Mouse (Mus musculus) intestine, embryonic 15.5 days (tissue): ENCODE measurements around the gene Nup153. TPM values are rescaled to one million over a fixed set of nuclear protein-coding genes. Genes with fewer than 3 reads are reported as not detected.

Experiments used
- ATAC-seq: fragments of 200-750 bp; cut with Nextera tagmentation; 2 replicates; pipeline ENCODE4 v1.8.0; 2017; ENCODE audit warnings: moderate TSS enrichment, moderate library complexity
- H3K27ac ChIP-seq: fragments of 300-500 bp; sonication (generic); 2 replicates; pipeline ENCODE4 v1.5.1; 2015; ENCODE audit warnings: mild to moderate bottlenecking, inconsistent platforms
- H3K27me3 ChIP-seq: fragments of 300-500 bp; sonication (generic); replicated peaks from 2 replicates; pipeline ENCODE4 v1.6.1; 2015; ENCODE audit warnings: inconsistent platforms
- H3K36me3 ChIP-seq: fragments of 300-500 bp; sonication (generic); 2 replicates; pipeline ENCODE4 v1.6.1; 2015; ENCODE audit warnings: inconsistent platforms
- H3K4me1 ChIP-seq: fragments of 300-500 bp; sonication (generic); replicated peaks from 2 replicates; pipeline ENCODE4 v1.6.1; 2015; ENCODE audit warnings: inconsistent platforms
- H3K4me2 ChIP-seq: fragments of 300-500 bp; sonication (generic); replicated peaks from 2 replicates; pipeline ENCODE4 v1.6.1; 2015; ENCODE audit warnings: mild to moderate bottlenecking, inconsistent platforms
- H3K4me3 ChIP-seq: fragments of 300-500 bp; sonication (generic); replicated peaks from 2 replicates; pipeline ENCODE4 v1.5.1; 2015; ENCODE audit warnings: inconsistent platforms
- H3K9ac ChIP-seq: fragments of 300-500 bp; sonication (generic); 2 replicates; pipeline ENCODE4 v1.6.1; 2015; ENCODE audit warnings: inconsistent platforms
- H3K9me3 ChIP-seq: fragments of 300-500 bp; sonication (generic); 2 replicates; pipeline ENCODE4 v1.6.1; 2016; ENCODE audit warnings: inconsistent platforms
- WGBS: fragments of 180-500 bp; shearing (Covaris S2); methylation state at CpG from one replicate; pipeline ENCODE4 v1.1.7; 2015; 5-methylcytosine and 5-hydroxymethylcytosine counted together
- polyA plus RNA-seq: library from polyadenylated mRNA; unstranded; fragments of >200 nt; fragmentation: Nextera tagmentation; extraction: Ambion mirVana; gene quantifications from 2 replicates; pipeline ENCODE4 v1.2.1, GENCODE M21; 2015

Gene Nup153
- polyA plus RNA-seq, 1 experiment from 2014 or later, result 21.4 TPM

- WGBS, result 70% methylated on average over 13 of the region's 13 CpGs
- Histone ChIP-seq H3K4me2 (no peak overlapping the region), H3K4me1 (no peaks in the 10 kb centered on the region), H3K27me3 (no peaks in the 10 kb centered on the region), H3K9ac (no peak overlapping the region), H3K4me3 (no peak overlapping the region), H3K9me3 (no peaks in the 10 kb centered on the region), H3K36me3 (0 out of 2 replicates have a peak, but pooled peaks cover 6% of the 10 kb centered on the region), H3K27ac (no peak overlapping the region)
- no peak for ATAC-seq
These were observed 25.0 kb upstream of the Nup153 start for GRCm38 (mm10) chr13:46752566-46753229.

DNA sequence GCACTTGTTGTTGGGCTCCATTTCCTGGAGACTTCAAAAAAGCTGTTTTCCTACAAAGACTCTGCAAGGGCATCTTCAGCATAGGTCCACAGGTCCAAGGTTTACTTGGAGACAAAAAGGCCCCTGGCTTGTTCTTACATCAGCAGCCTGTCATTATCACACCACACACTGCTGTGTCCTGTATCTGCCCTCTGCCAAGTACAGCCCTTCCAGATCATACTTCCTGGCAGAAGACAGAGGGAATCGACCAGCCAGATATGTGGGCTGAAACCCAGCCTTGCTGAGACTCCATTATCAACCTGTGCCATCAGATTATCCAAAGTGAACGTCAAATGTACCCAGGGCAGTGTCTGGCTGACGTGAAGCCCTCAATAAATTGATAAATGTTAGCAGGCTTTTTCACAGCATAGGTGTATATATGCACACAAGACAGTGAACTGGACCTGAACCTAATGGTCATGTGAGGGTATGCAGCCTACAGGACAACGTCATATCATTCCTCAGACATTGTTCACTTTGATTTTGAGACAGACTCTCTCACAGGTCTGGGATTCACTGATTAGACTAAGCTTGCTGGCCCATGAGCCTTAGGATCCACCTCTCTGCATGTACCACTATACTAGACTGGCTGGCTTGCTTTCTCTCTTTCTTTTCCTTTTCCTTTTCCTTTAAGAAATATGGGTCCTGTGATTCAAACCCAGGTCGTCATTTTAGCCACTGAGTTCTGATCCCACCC, 20.6 kb upstream of the Nup153 start:
- Histone ChIP-seq H3K36me3 (0 out of 2 replicates have a peak, but pooled peaks cover 6% of the 10 kb centered on the region), H3K27me3 (no peaks in the 10 kb centered on the region), H3K4me2 (no peak overlapping the region), H3K9ac (no peak overlapping the region), H3K4me3 (no peak overlapping the region), H3K9me3 (no peaks in the 10 kb centered on the region), H3K27ac (no peak overlapping the region), H3K4me1 (no peaks in the 10 kb centered on the region)
- no peak for ATAC-seq
- 77% methylated on average over 5 of the region's 5 CpGs for WGBS

DNA sequence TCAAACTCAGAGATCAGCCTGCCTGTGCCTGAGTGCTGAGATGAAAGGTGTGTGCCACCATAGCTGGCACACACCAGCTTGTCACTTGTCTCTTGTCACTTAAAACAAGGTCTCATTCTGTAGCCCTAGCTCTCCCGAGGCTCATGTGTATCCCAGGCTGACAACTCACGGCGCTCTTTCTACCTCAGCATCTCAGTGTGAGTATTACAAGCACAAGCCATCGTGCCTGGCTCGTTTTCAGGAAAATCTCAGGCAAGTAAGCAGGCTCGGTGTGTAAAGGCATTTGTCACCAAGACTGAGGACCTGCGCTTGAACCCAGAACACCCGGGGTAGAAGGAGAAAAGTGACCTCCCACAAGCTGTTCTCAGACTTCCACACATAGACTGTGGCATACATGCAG, 16.1 kb upstream of the Nup153 start:
- ATAC-seq, result no peak
- no peaks in the 10 kb centered on the region for H3K27me3 ChIP-seq
- 82% methylated on average over 8 of the region's 8 CpGs for WGBS

DNA sequence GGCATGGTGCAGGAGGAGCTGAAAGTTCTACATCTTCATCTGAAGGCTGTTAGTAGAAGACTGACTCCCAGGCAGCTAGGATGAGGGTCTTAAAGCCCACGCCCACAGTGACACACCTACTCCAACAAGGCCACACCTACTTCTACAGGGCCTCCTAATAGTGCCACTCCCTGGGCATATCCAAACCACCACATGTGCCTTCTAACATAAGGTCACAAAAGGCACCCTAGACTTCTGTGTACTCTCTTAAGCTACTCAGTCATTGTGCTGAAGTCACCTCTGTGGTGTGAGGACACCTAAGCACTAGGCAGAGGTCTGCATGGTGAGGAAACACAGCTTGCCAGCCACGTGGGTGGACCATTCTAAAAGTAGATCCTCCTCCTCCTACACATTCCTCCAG, 14.6 kb upstream of the Nup153 start:
- Histone ChIP-seq H3K9me3 (no peaks in the 10 kb centered on the region), H3K4me1 (no peaks in the 10 kb centered on the region), H3K27ac (no peak overlapping the region), H3K36me3 (no peaks in the 10 kb centered on the region), H3K4me2 (no peak overlapping the region), H3K9ac (no peak overlapping the region), H3K27me3 (no peaks in the 10 kb centered on the region), H3K4me3 (no peak overlapping the region)
- WGBS, result 55% methylated on average over 2 of the region's 2 CpGs
- no peak for ATAC-seq

More for the DNA sequence above, 16.1 kb upstream of the Nup153 start:
- H3K36me3 ChIP-seq, result no peaks in the 10 kb centered on the region
- H3K9ac ChIP-seq, result no peak overlapping the region
- H3K27ac ChIP-seq, result no peak overlapping the region
- H3K9me3 ChIP-seq, result no peaks in the 10 kb centered on the region
- H3K4me3 ChIP-seq, result no peak overlapping the region
- H3K4me1 ChIP-seq, result no peaks in the 10 kb centered on the region
- H3K4me2 ChIP-seq, result no peak overlapping the region

DNA sequence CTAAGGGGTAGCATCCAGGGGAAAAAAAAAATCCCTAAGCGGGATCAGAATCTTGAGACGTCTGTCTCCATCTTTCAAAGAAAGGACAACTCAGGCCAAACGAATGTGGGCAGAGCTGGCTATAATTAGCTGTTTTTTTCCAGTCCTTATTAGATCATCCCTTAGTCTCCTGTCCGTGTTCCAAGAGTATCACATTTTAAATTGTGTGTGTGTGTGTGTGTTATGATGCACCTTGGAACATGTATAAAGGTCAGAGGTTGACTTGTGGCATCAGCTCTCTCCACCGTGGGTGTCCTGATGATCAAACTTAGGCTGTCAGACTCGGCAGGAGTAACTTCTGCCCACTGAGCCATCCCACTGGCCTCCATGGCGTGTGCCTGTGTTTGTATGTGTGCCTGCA, 11.7 kb upstream of the Nup153 start:
- H3K27ac ChIP-seq, result no peak overlapping the region
- H3K4me2 ChIP-seq, result no peak overlapping the region
- no peak for ATAC-seq
- H3K9ac ChIP-seq, result no peak overlapping the region
- no peak overlapping the region for H3K4me3 ChIP-seq
- H3K27me3 ChIP-seq, result no peaks in the 10 kb centered on the region
- H3K36me3 ChIP-seq, result no peaks in the 10 kb centered on the region
- WGBS, result 77% methylated on average over 7 of the region's 7 CpGs
- no peaks in the 10 kb centered on the region for H3K9me3 ChIP-seq
- H3K4me1 ChIP-seq, result peaks cover 7% of the 10 kb centered on the region; the same call in 1 of the 2 replicates

DNA sequence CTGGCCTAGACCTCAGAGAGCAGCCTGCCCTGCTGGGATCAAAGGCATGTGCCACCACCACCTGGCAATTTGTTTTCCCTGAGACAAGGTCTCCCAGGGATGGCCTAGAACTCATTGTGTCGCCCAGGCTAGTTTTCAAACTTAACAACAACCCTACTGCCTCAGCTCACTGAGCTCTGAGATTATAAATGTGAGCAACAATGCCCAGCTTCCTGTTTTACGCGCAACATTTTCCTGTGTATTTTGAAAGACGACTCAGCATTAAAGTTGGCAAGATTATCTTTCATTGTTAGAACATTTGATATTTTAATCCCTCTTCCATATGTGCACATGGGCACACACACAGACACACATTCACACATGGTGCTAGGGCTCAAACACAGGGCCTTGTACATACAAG, 9.7 kb upstream of the Nup153 start:
- WGBS, result 83% methylated on average over 4 of the region's 4 CpGs
- H3K9ac ChIP-seq, result no peak overlapping the region
- H3K27ac ChIP-seq, result no peak overlapping the region
- H3K4me3 ChIP-seq, result no peak overlapping the region
- no peaks in the 10 kb centered on the region for H3K27me3 ChIP-seq
- H3K4me1 ChIP-seq, result peaks cover 7% of the 10 kb centered on the region; the same call in 1 of the 2 replicates
- H3K4me2 ChIP-seq, result no peak overlapping the region
- no peaks in the 10 kb centered on the region for H3K36me3 ChIP-seq
- no peak for ATAC-seq
- H3K9me3 ChIP-seq, result no peaks in the 10 kb centered on the region

DNA sequence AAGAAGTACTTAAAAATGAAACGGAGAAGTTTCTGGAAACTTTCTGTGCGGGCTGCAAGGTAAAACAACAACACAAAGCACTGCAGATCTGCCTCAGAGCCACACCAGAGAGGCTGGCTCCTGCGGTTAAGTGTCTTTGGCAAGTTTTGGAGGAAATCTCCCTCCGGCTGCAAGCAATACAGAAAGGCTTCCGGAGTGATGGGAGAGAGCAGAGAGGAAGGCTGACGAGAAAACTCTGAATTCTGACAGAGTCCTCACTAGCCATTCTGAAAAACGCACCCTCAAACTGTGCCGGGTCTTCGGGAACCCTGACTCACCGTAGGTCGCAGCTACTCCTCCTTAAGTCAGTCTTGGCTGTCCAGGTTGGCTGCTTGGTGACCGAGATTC, 8.7 kb upstream of the Nup153 start:
- under 1% methylated on average over 12 of the region's 12 CpGs for WGBS
- peak; percentile 50 for ATAC-seq
- Histone ChIP-seq H3K9me3 (no peaks in the 10 kb centered on the region), H3K4me3 (peak overlapping the region; percentile 49), H3K4me2 (peak overlapping the region; percentile 91), H3K4me1 (peaks cover 7% of the 10 kb centered on the region; the same call in 1 of the 2 replicates), H3K27me3 (no peaks in the 10 kb centered on the region), H3K9ac (peak overlapping the region; percentile 29), H3K27ac (0 out of 2 replicates have a peak overlapping the region, but pooled peaks have one; percentile 48), H3K36me3 (no peaks in the 10 kb centered on the region)

DNA sequence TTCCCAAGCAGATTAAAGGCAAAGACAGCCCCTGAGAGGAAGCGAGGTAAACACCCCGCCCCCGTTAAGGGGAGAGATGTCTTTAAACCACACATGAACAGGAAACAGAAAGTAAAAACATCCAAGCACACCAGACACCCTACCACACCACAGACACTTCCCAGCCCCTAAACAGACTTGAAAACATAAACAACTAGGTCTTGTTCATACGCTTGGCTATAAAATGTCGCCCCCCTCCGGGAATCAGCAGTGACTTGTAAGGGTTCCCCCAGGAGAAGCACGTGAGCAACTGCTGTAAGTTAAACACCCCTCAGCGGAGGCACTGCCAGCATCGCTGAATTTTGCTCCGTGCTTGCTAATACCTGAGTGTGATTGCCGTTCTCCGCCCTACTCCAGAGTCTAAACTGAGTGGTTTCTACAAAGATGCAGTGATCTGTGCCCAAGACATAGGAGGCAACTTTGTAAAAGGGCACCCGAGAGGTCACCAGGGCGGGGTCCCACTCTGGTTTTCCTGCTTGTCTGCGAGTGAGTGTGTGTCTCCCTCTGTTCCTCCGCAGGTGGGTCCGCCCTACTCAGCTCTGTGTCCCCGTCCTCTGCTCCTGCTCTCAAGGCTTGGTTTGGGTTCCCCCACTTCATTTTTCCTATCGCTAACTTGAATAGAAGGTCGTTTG, 8.2 kb upstream of the Nup153 start:
- Histone ChIP-seq H3K4me2 (peak overlapping the region; percentile 91), H3K4me1 (peaks cover 7% of the 10 kb centered on the region; the same call in 1 of the 2 replicates), H3K4me3 (peak overlapping the region; percentile 49), H3K36me3 (no peaks in the 10 kb centered on the region), H3K9ac (peak overlapping the region; percentile 29), H3K9me3 (no peaks in the 10 kb centered on the region), H3K27me3 (no peaks in the 10 kb centered on the region), H3K27ac (peak overlapping the region; percentile 48; the same call in 1 of the 2 replicates)
- WGBS, result under 1% methylated on average over 20 of the region's 20 CpGs
- ATAC-seq, result peak; percentile 79

DNA sequence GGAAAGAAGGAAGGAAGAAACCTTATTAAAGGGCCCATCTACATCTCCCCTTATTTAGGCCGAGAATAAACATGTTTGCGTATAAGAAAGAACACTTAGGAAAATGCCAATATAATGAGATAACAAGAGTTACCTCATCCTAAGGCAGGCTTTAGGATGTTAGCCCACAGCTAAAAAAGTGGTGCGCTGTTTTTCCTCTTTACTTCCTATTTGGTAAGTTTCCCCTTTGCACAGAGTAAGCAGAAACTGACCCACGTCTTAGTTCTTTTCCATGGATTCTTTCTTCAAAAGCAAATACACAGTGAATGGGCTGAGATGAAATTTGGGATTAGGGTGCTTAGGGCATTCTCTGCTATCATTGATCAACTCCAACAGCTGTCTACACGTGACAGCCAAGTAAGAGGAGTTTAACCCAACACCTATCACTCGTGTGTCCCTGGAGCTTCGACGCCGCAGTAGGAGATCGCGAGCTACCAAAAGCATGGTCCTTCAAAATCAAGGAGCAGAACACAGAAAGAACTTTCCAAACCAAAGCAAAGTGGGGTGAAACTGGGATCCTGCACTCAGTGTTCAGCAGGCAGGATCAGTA, 7.6 kb upstream of the Nup153 start:
- Histone ChIP-seq H3K4me1 (peaks cover 7% of the 10 kb centered on the region; the same call in 1 of the 2 replicates), H3K9me3 (no peaks in the 10 kb centered on the region), H3K27ac (peak overlapping the region; percentile 48), H3K36me3 (no peaks in the 10 kb centered on the region), H3K27me3 (no peaks in the 10 kb centered on the region), H3K4me2 (peak overlapping the region; percentile 91), H3K4me3 (peak overlapping the region; percentile 49), H3K9ac (peak overlapping the region; percentile 29)
- ATAC-seq, result 0 out of 2 replicates have a peak, but pooled peaks have one; percentile 21
- 30% methylated on average over 11 of the region's 11 CpGs for WGBS

- Histone ChIP-seq H3K4me3 (no peak overlapping the region), H3K9me3 (no peaks in the 10 kb centered on the region)
- 73% methylated on average over 2 of the region's 2 CpGs for WGBS
These were observed 2.3 kb upstream of the Nup153 start for GRCm38 (mm10) chr13:46729998-46730397.

GRCm38 (mm10) chr13:46728411-46728810, 671 bp upstream of the Nup153 start:
- no peak overlapping the region for H3K9ac ChIP-seq
- no peaks in the 10 kb centered on the region for H3K27me3 ChIP-seq
- 0 out of 2 replicates have a peak, but pooled peaks cover 7% of the 10 kb centered on the region for H3K4me1 ChIP-seq
- H3K27ac ChIP-seq, result peak overlapping the region; percentile 40; the same call in 1 of the 2 replicates
- H3K9me3 ChIP-seq, result no peaks in the 10 kb centered on the region
- no peaks in the 10 kb centered on the region for H3K36me3 ChIP-seq
- 23% methylated on average over 5 of the region's 5 CpGs for WGBS
- peak overlapping the region; percentile 56 for H3K4me2 ChIP-seq
- H3K4me3 ChIP-seq, result peak overlapping the region; percentile 99
- peak; percentile 7; the same call in 1 of the 2 replicates for ATAC-seq

More at GRCm38 (mm10) chr13:46729998-46730397, 2.3 kb upstream of the Nup153 start:
- Histone ChIP-seq H3K27me3 (no peaks in the 10 kb centered on the region), H3K4me2 (no peak overlapping the region), H3K4me1 (0 out of 2 replicates have a peak, but pooled peaks cover 3% of the 10 kb centered on the region), H3K27ac (no peak overlapping the region), H3K36me3 (no peaks in the 10 kb centered on the region), H3K9ac (no peak overlapping the region)
- no peak for ATAC-seq
